Mouse (Mus musculus): ENCODE measurements around the gene Zmynd12. TPM values are rescaled to one million over a fixed set of nuclear protein-coding genes. Genes with fewer than 3 reads are reported as not detected.
A peak's percentile ranks its signal among the peaks of the same experiment; 100 is the strongest.

Gene Zmynd12
- total RNA-seq (2021), result under 1 TPM; 0.30 to 0.50 TPM
- long read RNA-seq, partial matches to known transcripts, result 0 of 1 reads
- long read RNA-seq, other reads (novel, unspliced or antisense), result 1 of 1 reads

- DNase-seq (ENCODE audit: low spot score in 2 of 2), result peak; percentile 78 to 89
Measured at GRCm38 (mm10) chr4:119422294-119422964, at the start of gene Zmynd12, which contains the start of gene Ppcs. Gene Zmynd12, plus strand, starts transcription at chr4:119422814. Gene Ppcs, minus strand, starts transcription at chr4:119422420.

- no peak for DNase-seq (ENCODE audit: low spot score in 2 of 2)
Measured at GRCm38 (mm10) chr4:119381471-119382190, 41.0 kb upstream of the Zmynd12 start.

DNA sequence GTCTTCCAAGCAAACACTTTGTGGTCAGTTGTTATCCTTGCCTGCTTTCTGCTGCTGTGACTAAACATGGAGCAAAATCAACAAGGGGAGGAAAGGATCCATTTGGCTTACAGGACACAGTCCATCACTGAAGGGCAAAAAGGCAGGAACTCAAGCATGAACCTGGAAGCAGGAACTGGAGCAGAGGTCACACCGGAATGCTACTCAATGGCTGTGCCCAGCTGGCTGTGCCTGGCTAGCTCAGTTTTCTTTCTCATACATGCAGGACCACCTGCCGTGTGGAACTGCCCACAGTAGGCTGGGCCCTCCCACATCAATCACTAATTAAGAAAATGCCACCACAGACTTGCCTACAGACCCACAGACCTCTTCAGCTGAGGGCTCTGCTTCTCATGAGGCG, 33.4 kb upstream of the Zmynd12 start:
- DNase-seq (ENCODE audit: low spot score in 2 of 2), result no peak

DNA sequence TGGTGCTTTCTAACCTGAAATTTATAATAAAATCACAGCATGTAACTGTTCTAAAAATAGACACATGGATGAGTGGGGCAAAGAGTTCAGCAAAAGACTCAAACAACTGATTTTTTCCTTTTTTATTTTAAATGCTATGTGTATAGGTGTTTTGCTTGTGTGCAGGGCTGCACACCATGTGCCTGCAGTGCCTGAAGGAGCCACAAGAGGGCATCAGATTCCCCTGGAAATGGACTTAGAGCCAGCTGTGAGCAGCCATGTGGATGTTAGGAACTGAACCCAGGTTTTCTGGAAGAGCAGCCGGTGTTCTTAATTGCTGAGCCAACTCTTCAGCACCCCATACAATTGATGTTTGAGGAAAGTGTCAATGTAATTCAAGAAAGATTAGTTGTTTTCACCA, 32.2 kb upstream of the Zmynd12 start:
- DNase-seq (ENCODE audit: low spot score in 2 of 2), result no peak

DNA sequence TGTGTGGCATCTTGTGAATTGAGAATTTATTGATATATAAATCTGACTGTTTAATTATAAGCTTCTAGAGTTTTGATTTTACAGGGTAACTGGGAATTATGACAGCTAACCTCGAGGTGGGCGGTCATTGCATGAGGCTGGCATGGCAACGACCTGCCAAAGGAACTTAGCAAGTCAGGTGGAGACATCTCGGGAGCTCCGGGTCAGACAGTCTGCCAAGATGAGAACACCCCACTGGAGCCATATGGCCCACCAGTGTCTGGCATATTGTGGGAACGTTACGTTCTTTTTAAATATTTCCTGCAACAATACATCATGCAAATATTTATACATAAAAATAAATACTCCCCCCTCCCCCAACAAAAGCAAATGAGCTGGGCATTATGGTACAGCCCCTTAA, 23.9 kb upstream of the Zmynd12 start:
- DNase-seq (ENCODE audit: low spot score in 2 of 2), result peak in 1 of 2 experiments; percentile 32

GRCm38 (mm10) chr4:119400896-119401295, 21.7 kb upstream of the Zmynd12 start:
- no peak for DNase-seq (ENCODE audit: low spot score in 2 of 2)

- DNase-seq (ENCODE audit: low spot score in 2 of 2), result no peak
Measured at GRCm38 (mm10) chr4:119403431-119403830, 19.2 kb upstream of the Zmynd12 start.

- no peak for DNase-seq (ENCODE audit: low spot score in 2 of 2)
Measured at GRCm38 (mm10) chr4:119411877-119412650, 10.6 kb upstream of the Zmynd12 start.

DNA sequence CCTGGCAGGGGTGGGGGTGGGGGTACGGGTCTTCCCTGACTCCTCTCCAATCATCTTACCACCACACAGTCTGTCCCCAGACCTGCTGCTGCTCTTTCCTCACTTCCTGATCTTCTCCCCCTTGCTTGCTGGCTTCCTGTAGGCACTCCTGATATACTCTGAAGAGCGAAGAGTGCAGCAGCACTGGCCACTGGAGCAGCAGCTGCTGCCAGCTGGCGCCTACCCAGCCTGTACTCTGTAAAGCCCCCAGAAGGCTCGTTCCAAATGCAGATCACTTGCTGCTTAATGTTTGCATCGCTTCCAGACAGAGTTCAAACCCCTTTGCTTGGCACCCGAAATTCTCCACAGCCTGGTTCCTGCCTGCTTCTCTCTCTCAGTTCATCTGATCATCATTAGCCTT, 9.8 kb upstream of the Zmynd12 start:
- DNase-seq (ENCODE audit: low spot score in 2 of 2), result no peak

DNA sequence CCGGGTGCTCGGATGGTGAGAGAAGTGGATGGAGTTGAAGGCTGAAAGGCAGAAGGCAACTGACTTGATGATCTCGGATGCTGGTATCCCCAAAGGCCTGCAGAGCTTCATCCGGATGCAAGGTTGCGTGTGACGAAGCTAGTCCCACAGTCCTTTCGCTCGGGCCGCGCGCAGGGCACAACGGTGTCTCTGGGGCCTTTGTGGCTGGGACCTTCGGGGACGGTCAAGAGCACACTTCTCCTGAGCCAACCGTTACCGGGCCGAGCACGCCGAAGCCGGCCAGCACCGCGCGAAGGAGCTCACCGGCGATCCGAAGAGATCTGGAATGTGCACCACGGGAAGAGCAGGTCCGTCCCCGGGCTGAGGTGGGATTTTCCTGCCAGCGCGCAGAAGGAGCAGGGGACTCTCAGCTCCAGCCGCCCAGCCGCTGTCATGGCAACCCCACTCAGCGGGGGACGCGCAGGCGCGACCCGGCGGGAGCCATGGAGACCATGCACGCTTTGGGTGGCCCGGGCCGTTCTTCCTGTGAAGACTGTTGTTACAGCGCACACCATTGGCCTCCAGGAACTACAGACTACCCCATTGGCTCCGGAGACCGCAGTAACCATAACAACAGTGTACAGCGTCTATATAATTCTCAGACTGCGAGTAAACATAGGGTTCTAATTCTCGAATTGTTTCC, 7.4 kb upstream of the Zmynd12 start, which contains the start of gene Ccdc30:
Ccdc30 (minus strand) TSS at position 450 of the 682 bp plus-strand sequence.
- DNase-seq (ENCODE audit: low spot score in 2 of 2), result peak; percentile 94 to 97

GRCm38 (mm10) chr4:119417270-119417669, 5.3 kb upstream of the Zmynd12 start:
- DNase-seq (ENCODE audit: low spot score in 2 of 2), result no peak

- DNase-seq (ENCODE audit: low spot score in 2 of 2), result no peak
Measured at GRCm38 (mm10) chr4:119417894-119418293, 4.7 kb upstream of the Zmynd12 start.

GRCm38 (mm10) chr4:119421191-119421590, 1.4 kb upstream of the Zmynd12 start:
- DNase-seq (ENCODE audit: low spot score in 2 of 2), result no peak

GRCm38 (mm10) chr4:119421921-119422293, 707 bp upstream of the Zmynd12 start:
- DNase-seq (ENCODE audit: low spot score in 2 of 2), result no peak

DNA sequence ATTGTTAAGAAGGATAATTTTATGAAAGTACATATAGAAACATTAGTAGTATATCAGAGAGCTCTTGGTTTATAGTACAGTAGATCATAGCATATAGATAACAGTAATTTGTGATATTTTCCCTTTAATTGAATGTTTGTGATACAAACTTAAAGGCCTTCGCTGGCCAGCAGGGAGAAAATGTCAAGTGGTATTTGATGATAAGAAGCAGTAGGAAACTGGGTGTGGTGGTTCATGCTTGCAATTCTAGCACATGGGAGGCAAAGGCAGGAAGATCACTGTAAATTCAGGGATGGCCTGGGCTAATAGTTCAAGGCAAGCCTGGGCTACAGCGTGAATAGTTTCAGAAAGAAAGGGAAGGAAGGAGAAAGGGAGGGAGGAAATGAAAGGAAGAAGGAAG, 2.5 kb downstream of the Zmynd12 start:
- no peak for DNase-seq (ENCODE audit: low spot score in 2 of 2)

DNA sequence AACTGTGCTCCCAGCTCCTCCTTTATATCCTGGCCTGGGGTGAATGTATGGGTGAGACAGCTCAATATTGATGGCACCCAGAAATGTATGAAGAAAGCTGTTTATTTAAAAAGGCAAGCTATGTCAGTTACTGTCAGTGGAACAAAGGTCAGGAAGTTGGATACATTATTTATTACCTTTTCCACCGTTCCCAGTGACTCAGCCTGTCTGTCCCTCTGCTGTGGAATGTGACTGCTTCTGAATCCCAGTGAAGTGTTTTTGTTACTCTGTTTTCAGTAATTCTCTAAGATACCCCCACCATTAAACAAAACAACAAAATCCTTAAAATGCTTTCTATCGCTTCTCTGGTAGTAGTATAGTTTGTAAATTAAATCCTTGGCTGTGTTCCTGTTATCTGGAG, 3.0 kb downstream of the Zmynd12 start:
- DNase-seq (ENCODE audit: low spot score in 2 of 2), result no peak

DNA sequence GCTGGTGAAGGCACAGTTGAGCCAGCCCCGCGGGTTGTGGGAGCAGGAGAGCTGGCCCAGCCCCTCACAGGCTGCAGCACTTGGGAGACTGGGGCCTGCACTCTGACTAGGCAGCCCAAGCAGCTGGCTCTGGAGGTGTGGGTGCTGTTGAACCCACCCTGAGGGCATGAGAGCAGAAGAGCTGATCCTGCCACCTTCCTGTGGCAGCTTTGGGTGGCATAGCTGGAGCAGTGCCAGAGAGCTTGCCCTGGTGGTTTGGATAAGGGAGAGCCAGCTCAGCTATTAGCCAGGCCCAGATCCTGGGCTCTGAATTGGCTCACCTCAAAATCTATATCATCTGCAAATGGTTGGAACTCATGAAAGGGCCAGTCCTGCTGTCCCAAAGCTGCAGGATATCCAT, 5.1 kb downstream of the Zmynd12 start:
- DNase-seq (ENCODE audit: low spot score in 2 of 2), result no peak

DNA sequence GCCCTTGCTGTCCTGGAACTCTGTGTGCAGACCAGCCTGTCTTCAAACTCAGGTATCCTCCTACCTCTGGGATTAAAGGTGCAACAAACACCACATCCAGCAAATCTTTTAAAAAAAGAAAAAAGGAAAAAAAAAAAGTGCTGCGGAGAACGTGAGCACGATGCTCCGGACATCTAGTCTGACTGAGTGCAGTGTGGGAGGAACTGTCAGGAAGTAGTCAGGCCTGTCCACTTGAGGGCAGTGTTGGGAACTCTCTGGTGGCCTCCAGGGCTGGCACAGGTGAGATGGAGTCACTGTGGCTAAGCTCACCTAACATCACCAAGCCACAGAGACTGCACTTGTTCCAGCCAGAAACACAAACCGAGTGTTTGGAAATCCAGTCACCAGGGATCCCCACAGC, 8.1 kb downstream of the Zmynd12 start:
- DNase-seq (ENCODE audit: low spot score in 2 of 2), result peak in 1 of 2 experiments; percentile 42

- no peak for DNase-seq (ENCODE audit: low spot score in 2 of 2)
Measured at GRCm38 (mm10) chr4:119437936-119438335, 15.3 kb downstream of the Zmynd12 start.

- DNase-seq (ENCODE audit: low spot score in 2 of 2), result no peak
Measured at GRCm38 (mm10) chr4:119441836-119442235, 19.2 kb downstream of the Zmynd12 start.

- no peak for DNase-seq (ENCODE audit: low spot score in 2 of 2)
Measured at GRCm38 (mm10) chr4:119442539-119442938, 19.9 kb downstream of the Zmynd12 start.

Measured in layer of hippocampus, adult 18-20 months (tissue).